Mouse (Mus musculus) neural tube, embryonic 12.5 days (tissue): ENCODE results near the gene Taf1a. TPM values are rescaled to one million over a fixed set of nuclear protein-coding genes. Genes with fewer than 3 reads are reported as not detected.

Experiments used
- ATAC-seq: fragments of 200-750 bp; cut with Nextera tagmentation; 2 replicates; pipeline ENCODE4 v1.8.0; 2017; ENCODE audit warnings: low read depth, mild to moderate bottlenecking, moderate TSS enrichment, moderate library complexity; ENCODE audit not compliant: low FRiP score
- H3K27ac ChIP-seq: fragments of 300-500 bp; sonication (generic); 2 replicates; pipeline ENCODE4 v1.5.1; 2016
- H3K27me3 ChIP-seq: fragments of 300-500 bp; sonication (generic); replicated peaks from 2 replicates; pipeline ENCODE4 v1.6.1; 2016; ENCODE audit warnings: mild to moderate bottlenecking
- H3K36me3 ChIP-seq: fragments of 300-500 bp; sonication (generic); 2 replicates; pipeline ENCODE4 v1.6.1; 2016; ENCODE audit warnings: mild to moderate bottlenecking
- H3K4me1 ChIP-seq: fragments of 300-500 bp; sonication (generic); 2 replicates; pipeline ENCODE4 v1.6.1; 2016
- H3K4me2 ChIP-seq: fragments of 300-500 bp; sonication (generic); replicated peaks from 2 replicates; pipeline ENCODE4 v1.6.1; 2016; ENCODE audit warnings: mild to moderate bottlenecking
- H3K4me3 ChIP-seq: fragments of 300-500 bp; sonication (generic); 2 replicates; pipeline ENCODE4 v1.5.1; 2016
- H3K9ac ChIP-seq: fragments of 300-500 bp; sonication (generic); 2 replicates; pipeline ENCODE4 v1.6.1; 2016; ENCODE audit warnings: mild to moderate bottlenecking
- H3K9me3 ChIP-seq: fragments of 300-500 bp; sonication (generic); 2 replicates; pipeline ENCODE4 v1.6.1; 2016; ENCODE audit warnings: mild to moderate bottlenecking
- WGBS: fragments of 180-500 bp; shearing (Covaris S2); methylation state at CpG from one replicate; pipeline ENCODE4 v1.1.7; 2016; 5-methylcytosine and 5-hydroxymethylcytosine counted together
- polyA plus RNA-seq: library from polyadenylated mRNA; unstranded; fragments of >200 nt; fragmentation: Nextera tagmentation; extraction: Ambion mirVana; gene quantifications from 2 replicates; pipeline ENCODE4 v1.2.1, GENCODE M21; 2016

Gene Taf1a
- polyA plus RNA-seq, 1 experiment from 2014 or later: 17.7 TPM

DNA sequence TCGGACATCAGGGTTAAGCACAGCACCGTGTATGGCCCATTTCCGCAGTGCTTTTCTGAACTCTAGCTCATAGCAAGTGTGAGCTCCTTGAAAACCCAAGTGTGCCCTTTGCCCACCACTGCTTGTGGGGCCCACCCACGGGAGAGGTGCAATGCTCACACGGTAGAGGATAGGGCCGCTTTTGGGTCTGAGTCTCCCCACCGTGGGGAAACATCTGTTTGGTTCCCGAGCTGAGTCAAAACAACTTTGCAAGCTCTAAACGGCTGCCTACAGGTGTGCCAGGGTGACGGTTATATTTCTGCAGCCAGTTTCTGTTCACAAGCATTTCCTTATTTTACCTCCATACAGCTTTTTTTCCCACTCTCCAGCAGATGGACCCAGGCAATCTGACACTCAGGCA lies 31.5 kb downstream of the Taf1a start:
- Histone ChIP-seq H3K36me3 (no peaks in the 10 kb centered on the region), H3K9me3 (no peaks in the 10 kb centered on the region), H3K9ac (no peak overlapping the region), H3K27ac (no peak overlapping the region), H3K4me3 (no peak overlapping the region), H3K4me1 (no peaks in the 10 kb centered on the region), H3K4me2 (no peak overlapping the region), H3K27me3 (no peaks in the 10 kb centered on the region)
- ATAC-seq: no peak
- WGBS: 90% methylated on average over 10 of the region's 10 CpGs

DNA sequence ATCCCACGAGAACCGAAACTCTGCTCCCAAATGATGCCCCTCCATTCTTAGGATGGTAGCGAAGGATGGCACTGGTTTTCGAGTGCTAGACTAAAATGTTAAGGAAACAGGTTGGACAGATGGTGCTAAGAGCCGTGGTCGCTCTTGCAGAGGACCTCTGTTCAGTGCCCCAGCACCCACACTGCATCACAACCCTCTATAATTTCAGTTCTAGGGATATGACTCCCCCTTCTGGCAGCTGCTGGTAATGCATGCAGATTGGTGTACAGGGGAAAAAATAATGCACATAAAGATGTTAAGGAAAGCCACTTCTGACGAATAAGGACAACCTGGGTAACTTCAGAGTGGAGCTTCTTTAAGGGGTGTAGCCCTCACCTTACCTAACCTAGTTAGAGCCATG lies 35.3 kb downstream of the Taf1a start:
- H3K4me1 ChIP-seq: no peaks in the 10 kb centered on the region
- no peaks in the 10 kb centered on the region for H3K9me3 ChIP-seq
- no peak overlapping the region for H3K27ac ChIP-seq
- 94% methylated on average over 7 of the region's 7 CpGs for WGBS
- no peaks in the 10 kb centered on the region for H3K27me3 ChIP-seq
- no peak overlapping the region for H3K9ac ChIP-seq
- no peaks in the 10 kb centered on the region for H3K36me3 ChIP-seq
- no peak for ATAC-seq
- no peak overlapping the region for H3K4me3 ChIP-seq
- H3K4me2 ChIP-seq: no peak overlapping the region

DNA sequence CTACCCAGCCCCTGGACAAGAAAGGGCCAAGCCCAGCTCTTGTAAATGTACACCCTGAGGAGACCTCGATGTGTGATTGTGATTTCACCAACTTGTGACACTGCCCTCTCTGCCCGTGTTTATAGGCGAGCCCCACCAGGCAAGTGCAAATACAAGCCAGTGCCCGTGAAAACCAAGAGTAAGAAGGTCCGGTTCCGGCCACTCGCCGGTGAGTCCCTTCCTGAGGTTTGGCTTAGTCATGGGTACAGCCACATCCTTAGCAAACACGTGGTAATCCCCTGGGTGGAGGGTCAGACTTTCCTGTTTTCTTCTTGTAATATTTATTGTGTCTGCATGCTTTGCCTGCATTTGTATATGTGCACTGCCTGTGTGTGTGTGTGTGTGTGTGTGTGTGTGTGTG lies 46.1 kb downstream of the Taf1a start:
- H3K27me3 ChIP-seq: no peaks in the 10 kb centered on the region

DNA sequence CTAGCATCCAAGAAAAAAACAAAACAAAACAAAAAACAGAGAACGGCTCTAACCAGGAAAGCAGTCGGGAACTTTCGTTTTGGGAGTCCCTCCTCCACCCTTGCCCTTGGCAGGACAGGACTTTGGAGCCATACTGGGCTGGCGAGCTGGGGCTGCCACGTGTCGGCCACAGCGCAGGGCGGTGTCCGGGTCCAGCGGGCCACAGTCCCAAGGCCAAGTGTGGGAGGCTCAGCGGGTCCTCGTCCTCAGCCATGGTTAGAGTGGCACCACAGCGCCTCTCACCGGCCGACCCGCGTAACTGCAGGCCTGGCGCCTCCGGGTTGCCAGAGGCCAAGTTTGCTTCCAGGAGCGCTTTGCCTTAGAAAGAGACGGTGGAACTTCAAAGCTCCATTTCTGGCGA lies 50.3 kb downstream of the Taf1a start:
- Histone ChIP-seq H3K4me3 (no peak overlapping the region), H3K9ac (no peak overlapping the region), H3K4me1 (no peaks in the 10 kb centered on the region), H3K4me2 (peak overlapping the region; percentile 27; the same call in 1 of the 2 replicates), H3K27me3 (no peaks in the 10 kb centered on the region), H3K9me3 (no peaks in the 10 kb centered on the region), H3K36me3 (no peaks in the 10 kb centered on the region), H3K27ac (no peak overlapping the region)
- ATAC-seq: no peak
- WGBS: 33% methylated on average over 22 of the region's 22 CpGs

More for the DNA sequence above, 46.1 kb downstream of the Taf1a start:
- no peak overlapping the region for H3K9ac ChIP-seq
- no peaks in the 10 kb centered on the region for H3K9me3 ChIP-seq
- H3K36me3 ChIP-seq: no peaks in the 10 kb centered on the region
- no peak overlapping the region for H3K4me3 ChIP-seq
- no peak overlapping the region for H3K27ac ChIP-seq
- H3K4me1 ChIP-seq: no peaks in the 10 kb centered on the region
- ATAC-seq: no peak
- whole genome bisulfite sequencing: 86% methylated on average over 9 of the region's 9 CpGs
- H3K4me2 ChIP-seq: no peak overlapping the region

DNA sequence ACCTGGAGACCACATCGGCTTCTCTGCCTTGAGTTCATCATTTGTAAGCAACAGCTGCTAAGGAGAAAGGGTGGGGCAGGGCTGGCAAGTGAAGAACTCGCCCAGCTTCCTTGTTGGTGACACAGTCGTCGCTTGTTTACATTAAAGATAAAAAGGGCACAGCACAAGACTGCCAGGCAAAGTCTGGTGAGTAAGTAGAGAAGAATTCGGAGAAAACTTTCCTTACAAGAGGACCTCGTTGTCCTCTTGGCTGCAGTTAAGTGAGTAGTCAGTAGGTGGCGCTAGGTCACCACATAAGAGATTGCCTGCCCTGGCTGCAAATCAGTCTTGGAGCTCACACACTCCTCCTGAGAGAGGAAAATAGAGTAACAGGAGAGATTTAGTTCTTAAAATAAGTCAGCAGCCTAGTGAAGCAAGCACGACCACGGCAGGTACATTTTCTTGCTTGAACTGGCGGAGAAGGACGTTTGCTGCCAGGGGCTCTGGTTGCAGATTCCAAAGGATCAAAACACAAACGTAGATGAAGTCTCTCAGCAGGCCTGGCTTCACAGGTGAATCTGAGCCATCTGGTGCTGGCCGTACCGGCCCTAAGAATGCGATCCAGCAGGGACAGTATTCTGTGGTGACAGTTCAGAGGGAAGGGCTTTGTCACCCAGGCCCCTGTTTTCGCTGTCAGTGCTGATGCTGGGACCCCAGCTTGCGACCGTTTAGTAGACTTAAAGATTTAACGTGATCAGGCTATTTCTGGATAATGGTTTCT lies 53.4 kb downstream of the Taf1a start:
- Histone ChIP-seq H3K36me3 (no peaks in the 10 kb centered on the region), H3K27me3 (no peaks in the 10 kb centered on the region), H3K9me3 (no peaks in the 10 kb centered on the region), H3K9ac (no peak overlapping the region), H3K4me3 (no peak overlapping the region), H3K27ac (no peak overlapping the region), H3K4me1 (no peaks in the 10 kb centered on the region), H3K4me2 (no peak overlapping the region)
- ATAC-seq: peak; percentile 73; the same call in 1 of the 2 replicates
- 28% methylated on average over 19 of the region's 19 CpGs for WGBS

DNA sequence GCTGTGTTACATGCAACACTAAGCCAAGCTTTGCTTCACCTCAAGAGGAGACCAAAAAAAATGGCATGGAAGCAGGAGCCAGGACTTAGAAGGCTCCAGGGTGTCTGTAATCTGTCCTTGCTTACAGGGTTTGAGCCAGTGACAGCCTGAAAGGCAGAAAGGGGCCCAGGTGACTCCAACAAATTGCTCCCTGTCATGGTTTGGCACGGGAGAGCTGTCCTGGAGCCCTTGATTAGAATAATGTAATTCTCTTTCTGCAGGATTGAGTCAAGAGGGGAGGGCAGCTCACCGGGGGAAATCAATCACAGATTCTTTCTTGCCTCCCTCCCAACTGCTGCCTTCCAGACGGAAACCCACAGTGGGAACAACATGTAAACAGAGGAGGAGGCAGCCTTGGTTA lies 64.3 kb downstream of the Taf1a start:
- no peak overlapping the region for H3K27ac ChIP-seq
- ATAC-seq: no peak
- no peaks in the 10 kb centered on the region; the same call in 1 of the 2 replicates for H3K4me1 ChIP-seq
- WGBS: 29% methylated on average over 3 of the region's 3 CpGs
- no peaks in the 10 kb centered on the region for H3K27me3 ChIP-seq
- H3K36me3 ChIP-seq: no peaks in the 10 kb centered on the region
- H3K9me3 ChIP-seq: peaks cover 6% of the 10 kb centered on the region; the same call in 1 of the 2 replicates
- H3K9ac ChIP-seq: no peak overlapping the region
- no peak overlapping the region for H3K4me2 ChIP-seq
- H3K4me3 ChIP-seq: no peak overlapping the region

Other genes with a start within 250 kb of the Taf1a start
- 11.5 and 12.4 TPM in 2 replicates for gene Disp1, start 167.5 kb upstream of the Taf1a start, polyA plus RNA-seq
- gene Aida, start 92.4 kb upstream of the Taf1a start, polyA plus RNA-seq: 57.7 and 68.8 TPM in 2 replicates
- gene Brox, start 91.7 kb upstream of the Taf1a start, polyA plus RNA-seq: 77.8 and 88.5 TPM in 2 replicates
- gene Mia3, start 19.4 kb upstream of the Taf1a start, polyA plus RNA-seq: 111 and 125 TPM in 2 replicates
- 0.22 and 0.28 TPM in 2 replicates for gene Hhipl2, start 29.2 kb downstream of the Taf1a start, polyA plus RNA-seq